ENCODE assay signal across 35 mouse cellular contexts in the genomic region with DNA sequence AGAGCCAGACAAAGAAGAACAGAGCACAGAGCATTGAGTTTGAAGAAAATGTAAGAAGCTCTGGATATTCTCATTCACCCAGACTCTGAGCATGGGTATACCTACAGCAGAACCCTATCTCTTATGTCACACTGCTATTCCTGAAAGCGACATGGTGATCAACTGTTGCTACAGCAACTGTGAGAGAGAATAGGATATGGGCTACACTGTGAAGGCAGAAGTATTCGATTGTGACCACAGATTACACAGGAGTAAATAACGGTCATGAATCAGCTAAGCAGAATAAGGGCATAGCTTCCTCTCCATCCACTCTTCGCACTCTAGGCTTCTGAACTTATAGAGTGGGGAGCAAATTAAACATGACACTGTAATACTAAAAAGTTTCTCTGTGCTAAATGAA.
"Had no signal": no experiment of that assay in that cellular context is flagged by ENCODE, and none has a peak within 500 bp of the region (broad histone marks: within the 10 kb centered on the region; RNA-seq: fewer than 3 reads in every experiment).

No protein-coding gene starts in this region.

- H3K4me1 ChIP-seq: heart, embryonic 10.5 days; heart, embryonic 12.5 days; heart, embryonic 13.5 days; heart, embryonic 15.5 days; hindbrain, embryonic 10.5 days; hindbrain, embryonic 12.5 days; hindbrain, embryonic 13.5 days; hindbrain, embryonic 15.5 days; intestine, embryonic 15.5 days; kidney, embryonic 15.5 days had no signal

- H3K36me3 ChIP-seq: heart, embryonic 10.5 days; heart, embryonic 12.5 days; heart, embryonic 13.5 days; heart, embryonic 15.5 days; hindbrain, embryonic 10.5 days; hindbrain, embryonic 12.5 days; hindbrain, embryonic 13.5 days; hindbrain, embryonic 15.5 days; intestine, embryonic 15.5 days; kidney, embryonic 15.5 days had no signal

- H3K27me3 ChIP-seq: heart, embryonic 12.5 days; heart, embryonic 13.5 days; heart, embryonic 15.5 days; hindbrain, embryonic 12.5 days; hindbrain, embryonic 13.5 days; hindbrain, embryonic 15.5 days; intestine, embryonic 15.5 days; kidney, embryonic 15.5 days had no signal

- H3K4me3 ChIP-seq: heart, embryonic 10.5 days; heart, embryonic 12.5 days; heart, embryonic 13.5 days; heart, embryonic 15.5 days; hindbrain, embryonic 10.5 days; hindbrain, embryonic 12.5 days; hindbrain, embryonic 13.5 days; hindbrain, embryonic 15.5 days; intestine, embryonic 15.5 days; kidney, embryonic 15.5 days; layer of hippocampus, adult 2 months had no signal

- H3K27ac ChIP-seq: heart, embryonic 10.5 days; heart, embryonic 13.5 days; heart, embryonic 15.5 days; hindbrain, embryonic 10.5 days; hindbrain, embryonic 12.5 days; hindbrain, embryonic 13.5 days; hindbrain, embryonic 14.5 days; hindbrain, embryonic 15.5 days; hindbrain, postnatal 0 days; intestine, embryonic 15.5 days; kidney, embryonic 15.5 days; kidney, postnatal 0 days; layer of hippocampus, adult 2 months had no signal

- DNase-seq: heart, postnatal 10 days; heart, postnatal 14 days; heart, postnatal 36 days; heart, postnatal 4 days; kidney, adult 11 months; kidney, adult 18-20 months; kidney, adult 2 months; kidney, adult 8-10 months; kidney, adult 9 months; kidney, postnatal 10 days; kidney, postnatal 14 days; kidney, postnatal 25 days; kidney, postnatal 36 days; kidney, postnatal 4 days; layer of hippocampus, adult 9-11 months; layer of hippocampus, postnatal 36 days had no signal

- H3K9ac ChIP-seq: heart, embryonic 12.5 days; heart, embryonic 13.5 days; heart, embryonic 15.5 days; hindbrain, embryonic 12.5 days; hindbrain, embryonic 13.5 days; hindbrain, embryonic 14.5 days; hindbrain, embryonic 15.5 days; intestine, embryonic 15.5 days; kidney, embryonic 15.5 days had no signal

- ATAC-seq: hindbrain, embryonic 16.5 days; hindbrain, postnatal 0 days; inflammation-experienced regulatory T-cells, adult 6 months; intestine, embryonic 15.5 days; intestine, embryonic 16.5 days; intestine, postnatal 0 days had no signal

- H3K9me3 ChIP-seq: heart, embryonic 10.5 days; heart, embryonic 12.5 days; heart, embryonic 13.5 days; heart, embryonic 15.5 days; hindbrain, embryonic 10.5 days; hindbrain, embryonic 12.5 days; hindbrain, embryonic 13.5 days; hindbrain, embryonic 15.5 days; intestine, embryonic 15.5 days; kidney, embryonic 15.5 days had no signal

- H3K4me2 ChIP-seq: heart, embryonic 11.5 days; heart, embryonic 12.5 days; heart, embryonic 13.5 days; heart, embryonic 15.5 days; hindbrain, embryonic 12.5 days; hindbrain, embryonic 13.5 days; hindbrain, embryonic 14.5 days; hindbrain, embryonic 15.5 days; intestine, embryonic 15.5 days; kidney, embryonic 15.5 days had no signal
